Mouse (Mus musculus): ENCODE results near the gene Cd164l2.

GRCm38 (mm10) chr4:133223875-133224274 is 11.9 kb downstream of the Cd164l2 start:
- TF ChIP-seq CTCF (IDR thresholded peaks at IDR 0.05; ENCODE audit: borderline replicate concordance, extremely low read depth, insufficient read depth, insufficient read length) (no peak), POLR2A (IDR thresholded peaks at IDR 0.05; ENCODE audit: borderline replicate concordance, extremely low read depth, insufficient read depth, insufficient read length, poor library complexity, severe bottlenecking) (no peak)
